29 mouse cellular contexts compared by ENCODE assay signal in the genomic region with DNA sequence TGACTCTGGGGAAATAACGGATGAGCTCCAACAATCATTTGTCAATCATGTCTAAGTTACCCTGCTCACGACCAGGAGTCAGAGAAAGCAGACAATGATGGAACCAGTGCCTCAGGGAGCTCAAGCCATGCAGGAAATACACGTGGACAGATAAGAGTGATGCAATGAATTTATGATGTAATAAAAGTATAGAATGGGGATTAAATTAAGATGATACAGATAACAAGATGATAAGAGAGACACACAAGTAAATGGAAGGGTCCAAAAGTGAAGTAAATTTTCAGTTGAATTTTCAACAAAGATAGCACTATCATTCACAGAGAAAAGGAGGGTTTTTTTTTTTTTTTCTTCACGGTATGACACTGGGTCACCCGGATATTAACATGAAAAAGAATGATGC.
DNase-seq lines count a peak whose midpoint lies in the region; ATAC-seq lines count a peak whose summit lies in the region.
"Had no signal": no experiment of that assay in that cellular context is flagged by ENCODE, and none has a peak within 500 bp of the region (broad histone marks: within the 10 kb centered on the region; RNA-seq: fewer than 3 reads in every experiment).

No protein-coding gene starts in this region.

- no peak for ATAC-seq in megakaryocyte, adult 5-6 weeks (ENCODE audit: poor library complexity, severe bottlenecking)
- ATAC-seq in intestine, embryonic 15.5 days = 0 out of 2 replicates have a peak, but pooled peaks have one; percentile 23
- no peak for ATAC-seq in neural tube, embryonic 15.5 days (ENCODE audit: low FRiP score)
- ATAC-seq: activated CD4-positive, CD25-positive, alpha-beta regulatory T cell, adult 4 months; CD4-positive, CD25-positive, alpha-beta regulatory T cell, adult 4 months; forebrain, embryonic 15.5 days had no signal

- H3K4me3 ChIP-seq in megakaryocyte, embryonic 14.5 days (replicated peaks) = peak overlapping the region; percentile 78
- H3K4me3 ChIP-seq in intestine, embryonic 15.5 days (replicated peaks) = no peak overlapping the region
- no peak overlapping the region for H3K4me3 ChIP-seq in neural tube, embryonic 15.5 days (replicated peaks)
- H3K4me3 ChIP-seq: embryonic facial prominence, embryonic 10.5 days; embryonic facial prominence, embryonic 13.5 days; erythroblast, embryonic 14.5 days; forebrain, embryonic 12.5 days; forebrain, embryonic 15.5 days; heart, adult 2 months; heart, embryonic 10.5 days; heart, embryonic 13.5 days; hindbrain, embryonic 12.5 days had no signal

- H3K9ac ChIP-seq in intestine, embryonic 15.5 days = no peak overlapping the region
- H3K9ac ChIP-seq in neural tube, embryonic 15.5 days (replicated peaks) = no peak overlapping the region
- H3K9ac ChIP-seq: embryonic facial prominence, embryonic 13.5 days; forebrain, embryonic 12.5 days; forebrain, embryonic 15.5 days; heart, embryonic 13.5 days; hindbrain, embryonic 12.5 days had no signal

- 61% methylated on average over 5 of the region's 5 CpGs for WGBS in intestine, embryonic 15.5 days
- 66% methylated on average over 5 of the region's 5 CpGs for WGBS in neural tube, embryonic 15.5 days

- no peaks in the 10 kb centered on the region for H3K36me3 ChIP-seq in megakaryocyte, embryonic 14.5 days (replicated peaks; ENCODE audit: low read length)
- H3K36me3 ChIP-seq in intestine, embryonic 15.5 days = no peaks in the 10 kb centered on the region
- H3K36me3 ChIP-seq in neural tube, embryonic 15.5 days = peaks cover 10% of the 10 kb centered on the region

- no peak overlapping the region for H3K4me2 ChIP-seq in intestine, embryonic 15.5 days (replicated peaks)
- H3K4me2 ChIP-seq in neural tube, embryonic 15.5 days = peak overlapping the region; percentile 0; the same call in 1 of the 2 replicates
- H3K4me2 ChIP-seq: embryonic facial prominence, embryonic 13.5 days; forebrain, embryonic 12.5 days; forebrain, embryonic 15.5 days; heart, embryonic 13.5 days; hindbrain, embryonic 12.5 days had no signal

- no peaks in the 10 kb centered on the region for H3K9me3 ChIP-seq in megakaryocyte, embryonic 14.5 days
- H3K9me3 ChIP-seq in intestine, embryonic 15.5 days = no peaks in the 10 kb centered on the region
- H3K9me3 ChIP-seq in neural tube, embryonic 15.5 days (replicated peaks) = no peaks in the 10 kb centered on the region
- H3K9me3 ChIP-seq: embryonic facial prominence, embryonic 10.5 days; embryonic facial prominence, embryonic 13.5 days; forebrain, embryonic 12.5 days; forebrain, embryonic 15.5 days; heart, embryonic 10.5 days; heart, embryonic 13.5 days; hindbrain, embryonic 12.5 days had no signal

- no peaks in the 10 kb centered on the region for H3K27me3 ChIP-seq in megakaryocyte, embryonic 14.5 days (replicated peaks)
- no peaks in the 10 kb centered on the region for H3K27me3 ChIP-seq in intestine, embryonic 15.5 days (replicated peaks)
- H3K27me3 ChIP-seq in neural tube, embryonic 15.5 days (replicated peaks) = no peaks in the 10 kb centered on the region
- H3K27me3 ChIP-seq: embryonic facial prominence, embryonic 13.5 days; forebrain, embryonic 12.5 days; forebrain, embryonic 15.5 days; heart, embryonic 13.5 days; hindbrain, embryonic 12.5 days had no signal

- H3K4me1 ChIP-seq in megakaryocyte, embryonic 14.5 days = peaks cover 24% of the 10 kb centered on the region
- H3K4me1 ChIP-seq in intestine, embryonic 15.5 days (replicated peaks) = no peaks in the 10 kb centered on the region
- peaks cover 4% of the 10 kb centered on the region; the same call in 1 of the 2 replicates for H3K4me1 ChIP-seq in neural tube, embryonic 15.5 days
- H3K4me1 ChIP-seq: embryonic facial prominence, embryonic 10.5 days; embryonic facial prominence, embryonic 13.5 days; forebrain, embryonic 12.5 days; forebrain, embryonic 15.5 days; heart, embryonic 10.5 days; hindbrain, embryonic 12.5 days had no signal

- H3K27ac ChIP-seq in intestine, embryonic 15.5 days = no peak overlapping the region
- H3K27ac ChIP-seq in neural tube, embryonic 15.5 days (replicated peaks) = no peak overlapping the region
- H3K27ac ChIP-seq: embryonic facial prominence, embryonic 10.5 days; embryonic facial prominence, embryonic 13.5 days; forebrain, embryonic 15.5 days; heart, adult 2 months; heart, embryonic 10.5 days; heart, embryonic 13.5 days; hindbrain, embryonic 12.5 days had no signal

- peak; percentile 19 for DNase-seq in 416B (ENCODE audit: low read depth)
- no peak for DNase-seq in adrenal gland, postnatal 36 days
- no peak for DNase-seq in layer of hippocampus, adult 9-11 months
- no peak for DNase-seq in adrenal gland, postnatal 14 days
- DNase-seq: adrenal gland, adult 8-10 months; cerebellum, adult 11 months; cerebellum, adult 2 months; cerebellum, adult 9-11 months; cerebellum, postnatal 25 days; embryo, embryonic 11 days; gastrocnemius, postnatal 10 days; gastrocnemius, postnatal 36 days; heart, adult 2 months; heart, postnatal 14 days; heart, postnatal 4 days had no signal
